Mouse (Mus musculus) spleen, adult 12 weeks (tissue): ENCODE results near the gene Erbb2.

Experiments
- DNase-seq: peaks from one replicate; pipeline ENCODE4 v3.0.0; 2022; ENCODE audit warnings: low spot score

Erbb2 gene

DNA sequence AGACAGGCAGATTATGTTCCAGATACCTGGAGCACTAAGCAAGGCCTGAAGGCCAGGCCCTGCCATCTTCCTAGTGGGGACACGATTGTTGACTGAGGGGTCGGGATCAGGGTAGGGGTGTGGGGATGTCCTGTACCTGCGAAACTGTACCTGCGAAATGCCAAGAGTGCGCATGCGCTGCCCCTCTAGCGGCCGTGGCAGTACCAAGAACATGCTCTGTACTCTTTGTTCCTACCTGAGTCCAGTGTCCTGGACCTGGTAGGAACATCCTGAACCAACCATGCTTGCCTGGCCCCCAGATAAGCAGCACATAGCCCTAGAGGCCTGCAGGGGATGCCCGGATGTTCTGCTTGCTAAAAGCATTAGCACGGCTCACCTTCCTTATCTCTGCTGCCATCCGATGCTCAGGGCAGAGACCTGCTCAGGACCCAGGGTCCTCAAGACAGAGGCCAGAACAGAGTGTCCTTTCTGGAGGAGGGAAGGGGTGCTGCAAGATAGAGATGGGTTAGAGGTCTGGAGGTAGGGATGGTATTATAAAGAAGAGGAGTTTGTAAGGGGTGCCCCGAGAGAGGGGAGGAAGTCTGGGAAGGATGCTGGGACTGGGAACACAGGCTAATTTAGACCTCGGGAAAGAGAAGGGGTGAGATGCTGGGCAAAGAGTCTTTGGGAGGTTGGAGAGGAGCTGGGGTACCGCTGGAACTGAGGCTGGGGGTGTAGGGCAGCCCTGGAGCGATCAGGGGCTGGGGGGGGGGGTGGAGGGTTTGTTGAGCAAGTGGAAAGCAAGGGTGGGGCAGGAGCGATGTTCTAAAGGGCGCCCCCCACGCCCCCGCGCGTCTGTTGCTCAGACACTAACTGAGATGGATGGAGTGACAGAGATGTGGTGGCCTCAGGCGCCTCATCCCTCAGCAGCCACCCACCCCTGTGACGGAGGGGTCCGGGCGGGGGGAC, 26.4 kb upstream of the Erbb2 start, which contains the start of gene Pnmt:
Gene Pnmt, plus strand, starts transcription at position 813 of the 948 bp plus-strand sequence.
- no peak for DNase-seq

DNA sequence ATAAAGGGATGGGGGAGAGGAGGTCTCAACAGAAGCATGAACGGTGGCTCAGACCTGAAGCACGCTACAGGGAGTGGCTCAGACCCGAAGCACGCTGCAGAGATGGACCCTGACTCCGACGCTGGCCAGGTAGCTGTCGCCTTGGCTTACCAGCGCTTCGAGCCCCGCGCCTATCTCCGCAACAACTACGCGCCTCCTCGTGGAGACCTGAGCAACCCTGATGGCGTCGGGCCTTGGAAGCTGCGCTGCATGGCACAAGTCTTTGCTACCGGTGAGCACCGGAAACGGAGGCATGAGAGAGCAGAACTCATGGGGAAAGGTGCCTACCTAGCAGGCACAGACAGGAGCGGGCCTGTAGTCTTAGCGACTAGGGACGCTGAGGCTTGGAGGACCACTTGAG, 25.7 kb upstream of the Erbb2 start:
- no peak for DNase-seq

DNA sequence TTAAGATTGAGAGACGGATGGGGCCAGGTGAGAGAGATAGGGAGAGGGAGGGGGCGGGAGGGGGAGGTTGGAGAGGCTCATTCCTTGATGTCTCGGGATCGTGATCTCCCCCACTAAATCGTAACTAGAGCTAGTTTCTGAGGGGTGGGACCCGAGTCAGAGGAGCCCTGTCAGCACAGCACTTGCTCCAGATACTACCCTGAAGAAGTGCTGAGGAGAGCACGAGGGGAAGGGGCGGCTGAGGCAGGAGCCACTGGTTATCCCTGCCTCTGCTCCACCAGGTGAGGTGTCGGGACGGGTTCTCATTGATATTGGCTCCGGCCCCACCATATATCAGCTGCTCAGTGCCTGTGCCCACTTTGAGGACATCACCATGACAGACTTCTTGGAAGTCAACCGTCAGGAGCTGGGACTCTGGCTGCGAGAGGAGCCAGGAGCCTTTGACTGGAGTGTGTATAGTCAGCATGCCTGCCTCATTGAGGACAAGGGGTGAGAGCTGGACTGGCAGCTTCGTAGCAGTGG, 25.2 kb upstream of the Erbb2 start:
- no peak for DNase-seq

DNA sequence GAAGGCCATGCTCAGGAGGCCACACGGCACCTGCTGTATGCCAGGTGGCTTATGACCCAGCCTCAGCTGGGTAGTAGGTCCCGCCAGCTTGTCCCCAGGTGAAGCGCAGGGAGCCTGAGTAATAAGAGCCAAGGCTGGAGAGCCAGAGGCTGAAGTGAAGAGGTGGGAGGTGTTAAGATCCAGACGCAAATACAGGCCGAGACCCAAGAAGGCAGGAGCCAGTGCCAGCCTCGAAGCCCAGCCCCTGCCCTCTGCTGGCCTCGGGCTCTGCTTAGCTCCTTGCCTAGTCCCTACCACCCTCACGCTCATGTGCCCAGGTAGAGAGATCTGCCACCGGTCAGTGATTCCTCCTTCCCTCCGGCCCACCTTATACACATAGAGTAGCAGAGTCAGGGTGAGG, 24.0 kb upstream of the Erbb2 start:
- no peak for DNase-seq

DNA sequence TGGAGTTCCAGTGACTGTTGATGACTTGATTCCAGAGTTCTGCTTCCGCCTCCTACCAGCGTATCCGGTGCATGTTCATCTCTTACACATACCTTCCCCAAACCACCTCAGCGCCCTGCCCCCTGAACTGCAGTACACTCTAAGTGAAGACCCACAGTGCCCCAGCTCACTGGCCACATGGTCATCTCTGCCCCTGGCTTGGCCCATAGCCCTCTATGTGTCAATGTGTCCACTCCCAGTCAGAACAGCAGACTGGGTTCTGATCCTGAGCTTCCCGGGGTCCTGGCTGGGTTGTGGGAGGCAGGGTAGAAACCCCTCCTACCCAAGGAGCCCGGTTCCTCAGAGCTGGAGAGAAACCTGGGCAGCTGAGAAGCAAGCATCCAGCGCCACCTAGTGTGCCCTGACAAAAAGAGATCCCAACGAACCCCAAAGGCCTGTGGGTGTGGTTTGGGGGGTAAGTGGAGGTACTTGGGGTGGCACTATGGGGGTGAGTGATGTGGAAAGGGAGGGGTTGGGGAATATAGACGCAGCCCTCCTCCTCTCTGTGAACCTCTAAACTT, 23.0 kb upstream of the Erbb2 start:
- DNase-seq: no peak

DNA sequence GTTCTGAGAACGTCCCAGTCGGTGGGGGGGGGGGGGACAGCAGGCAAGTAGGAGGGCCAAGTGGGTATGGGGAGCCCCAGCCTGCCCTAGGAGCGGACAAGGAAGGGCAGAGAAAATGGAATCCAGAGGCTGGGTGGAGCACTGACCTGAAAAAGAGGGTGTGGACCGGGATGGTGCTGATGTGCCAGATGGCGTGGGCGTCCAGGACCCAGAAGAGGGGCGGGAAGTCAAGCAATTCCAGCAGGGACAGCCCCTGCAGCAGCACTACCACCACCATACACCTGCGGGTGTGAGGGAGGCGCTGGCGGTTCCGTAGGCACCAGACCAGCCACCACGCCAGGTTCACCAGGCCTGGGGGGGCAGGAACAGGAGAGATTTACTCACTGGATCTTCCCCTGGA, 22.1 kb upstream of the Erbb2 start:
- DNase-seq: no peak

DNA sequence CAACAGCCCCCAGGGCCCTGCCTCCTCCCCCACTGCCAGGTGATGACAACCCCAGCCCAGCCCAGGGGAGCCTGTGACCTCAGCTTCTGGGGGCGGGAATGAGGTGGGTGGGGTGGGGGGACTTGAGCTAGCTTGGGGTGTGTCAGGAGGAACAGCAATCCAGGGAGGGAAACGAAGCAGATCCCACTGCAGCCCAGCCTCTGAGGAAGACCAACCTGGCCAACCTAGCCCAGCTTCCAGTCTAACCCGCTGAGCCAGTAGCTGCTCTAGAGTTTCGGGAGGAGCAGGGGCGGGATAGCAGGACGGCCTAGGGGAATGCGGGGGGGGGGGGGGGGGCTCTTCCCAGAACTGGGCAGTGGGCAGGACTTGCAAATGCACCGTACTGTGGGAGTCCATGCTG, 20.2 kb upstream of the Erbb2 start:
- DNase-seq: no peak

DNA sequence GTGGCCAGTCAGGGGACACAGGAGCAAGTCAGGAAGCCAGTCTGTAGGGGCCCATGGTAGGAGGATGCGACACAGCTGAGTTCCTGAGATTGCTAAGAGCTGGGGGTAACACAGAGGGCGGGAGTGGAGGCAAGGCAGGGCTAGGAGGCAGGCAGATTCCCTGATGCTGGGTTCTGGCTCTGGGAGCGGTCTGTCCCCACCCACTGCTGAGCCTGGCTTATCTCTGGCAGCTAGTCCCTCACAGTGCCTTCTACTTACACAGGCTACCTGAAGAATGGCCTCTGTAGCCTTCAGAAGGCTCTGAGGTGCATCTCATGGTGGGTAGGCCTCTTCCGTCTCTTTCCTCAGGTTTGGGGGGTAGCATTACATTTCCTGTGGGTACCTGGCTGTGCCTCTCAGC, 19.6 kb upstream of the Erbb2 start:
- DNase-seq: peak; percentile 51

DNA sequence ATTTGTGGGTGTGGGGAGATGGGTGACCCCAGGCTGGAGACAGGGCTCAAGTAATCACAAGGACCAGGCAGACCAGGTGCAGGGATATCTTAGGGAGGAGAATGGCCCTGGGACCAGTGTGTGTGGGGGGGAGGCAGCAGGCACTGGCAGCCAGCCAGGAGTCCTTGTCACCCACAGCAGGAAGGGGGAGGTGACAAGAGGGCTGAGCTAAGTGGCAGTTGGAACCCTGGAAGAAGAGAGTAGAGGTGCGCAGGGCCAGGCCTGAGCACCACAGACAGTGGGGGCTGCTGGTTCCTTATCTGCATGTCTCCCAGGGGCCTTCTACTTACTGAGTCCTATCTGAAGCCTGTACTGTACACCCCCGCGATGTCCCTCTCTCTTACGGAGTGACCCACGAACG, 19.0 kb upstream of the Erbb2 start:
- DNase-seq: peak; percentile 71

DNA sequence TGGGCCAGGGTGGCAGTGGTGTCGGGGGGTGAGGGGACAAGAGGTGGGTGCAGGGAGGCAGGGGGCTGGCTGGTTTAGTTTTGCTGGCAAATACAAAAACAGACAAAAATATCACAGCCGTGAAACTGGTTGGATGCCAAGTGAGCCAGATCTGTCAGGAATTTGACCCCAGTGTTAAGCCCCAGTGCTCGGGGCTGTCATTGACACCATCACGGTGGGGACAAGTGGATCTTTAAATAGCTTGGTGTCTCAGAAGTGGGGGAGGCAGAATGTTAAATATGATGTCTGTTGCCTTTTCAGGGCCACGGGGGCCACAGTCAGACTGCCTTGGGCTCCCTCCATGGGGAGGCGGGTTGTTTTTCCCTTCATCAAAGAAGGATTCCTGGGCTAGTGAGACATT, 18.0 kb upstream of the Erbb2 start:
- no peak for DNase-seq

DNA sequence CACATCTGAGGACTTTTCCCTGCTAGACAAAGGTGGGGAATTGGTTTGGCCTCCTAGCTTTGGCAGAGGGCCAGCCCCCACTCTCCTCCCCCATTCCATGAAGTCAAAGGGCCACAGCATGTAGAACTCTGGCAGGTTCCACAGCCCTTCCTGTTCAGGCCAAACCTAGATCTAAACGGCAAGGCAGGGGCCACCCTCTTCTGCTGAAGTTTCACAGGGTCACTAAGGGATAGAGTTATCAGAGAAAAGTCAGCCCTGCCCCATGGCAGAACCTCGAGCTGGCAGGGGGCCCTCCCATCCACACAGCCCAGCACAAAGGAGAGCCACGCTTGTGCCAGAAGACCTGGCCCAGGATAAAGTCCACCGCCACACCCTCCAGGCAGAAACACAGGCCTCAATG, 17.2 kb upstream of the Erbb2 start:
- no peak for DNase-seq

DNA sequence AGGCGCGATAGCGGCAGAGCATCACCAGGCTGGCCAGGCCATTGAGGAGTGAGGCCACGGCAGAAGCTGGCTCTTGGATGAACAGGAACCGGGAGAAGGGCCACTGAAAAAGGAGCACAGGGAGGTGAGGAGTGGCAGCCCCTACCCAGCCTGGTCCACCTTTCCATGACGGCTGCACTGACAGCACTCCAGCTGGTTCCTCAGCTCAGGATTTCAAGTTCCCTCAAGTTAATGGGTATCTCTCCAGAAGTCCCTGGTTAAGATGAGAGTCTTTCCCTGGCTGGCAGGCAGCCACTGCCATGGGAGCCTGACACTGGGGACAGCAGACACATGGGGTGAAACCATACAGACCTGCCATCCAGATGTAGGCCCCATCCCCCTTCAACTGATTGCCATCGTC, 14.3 kb upstream of the Erbb2 start:
- no peak for DNase-seq

DNA sequence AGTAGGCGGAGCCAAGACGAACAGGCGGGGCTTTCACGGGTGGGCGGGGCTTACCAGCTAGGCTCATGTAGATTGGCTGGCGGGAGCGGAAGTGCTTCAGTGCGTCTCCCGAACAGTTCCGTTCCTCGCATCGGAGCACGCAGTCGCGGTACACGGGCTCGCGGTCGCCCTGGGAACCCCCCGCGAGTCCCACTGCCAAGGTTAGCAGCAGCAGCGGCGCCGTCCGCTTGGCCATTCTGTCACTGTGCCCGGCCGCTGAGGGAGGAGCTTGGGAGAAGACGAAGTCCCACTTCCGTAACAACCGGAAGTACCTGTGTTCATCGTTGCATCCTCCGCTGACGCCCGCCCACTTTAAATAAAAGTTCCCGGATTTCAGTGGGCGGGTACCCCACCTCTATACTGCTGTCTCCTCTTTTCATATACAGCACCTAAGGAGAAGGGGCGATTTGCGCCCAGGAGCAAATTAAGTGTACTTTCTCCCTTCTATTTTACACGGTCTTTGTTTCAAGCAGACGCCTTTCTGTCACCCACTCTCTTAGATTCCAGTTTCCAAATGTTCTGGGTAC, 12.0 kb upstream of the Erbb2 start, which contains the start of gene Pgap3:
Gene Pgap3, minus strand, starts transcription at position 330 of the 566 bp plus-strand sequence.
- peak; percentile 83 for DNase-seq

DNA sequence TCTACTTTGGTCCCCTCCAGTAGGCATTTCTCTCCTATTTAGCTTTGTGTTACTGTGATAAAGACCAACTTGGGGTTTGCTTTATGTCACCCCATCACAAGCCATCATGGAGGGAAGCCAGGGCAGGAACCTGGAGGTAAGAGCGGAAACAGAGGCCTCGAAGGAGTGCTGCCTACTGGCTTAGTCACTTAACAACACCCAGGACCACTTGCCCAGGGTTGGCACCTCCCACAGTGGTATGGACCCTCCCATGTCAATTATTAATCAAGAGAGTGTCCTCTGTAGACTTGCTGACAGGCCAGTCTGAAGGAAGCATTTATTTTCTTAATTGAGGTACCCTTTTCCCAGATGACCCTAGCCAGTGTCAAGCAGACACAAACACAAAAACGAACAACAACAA, 11.5 kb upstream of the Erbb2 start:
- DNase-seq: no peak

DNA sequence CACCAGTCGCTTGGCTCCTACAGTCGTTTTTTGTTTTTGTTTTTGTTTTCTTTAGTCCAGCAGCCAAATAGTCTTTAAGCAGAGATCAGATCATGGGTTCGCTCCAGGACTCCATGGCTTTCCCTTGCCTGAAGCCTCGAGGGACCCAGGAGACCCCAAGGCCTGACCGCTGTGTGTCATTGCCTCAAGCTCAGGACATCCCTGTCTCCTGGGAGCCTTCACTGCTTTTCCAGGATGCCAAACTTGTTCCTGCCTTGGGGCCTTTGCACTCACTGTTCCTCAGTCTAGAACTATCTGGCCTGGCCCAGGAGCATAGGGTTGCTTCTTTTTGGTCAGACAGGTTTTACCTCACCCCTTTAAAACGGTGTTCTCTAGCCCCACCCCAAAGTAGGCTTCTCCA, 5.6 kb upstream of the Erbb2 start:
- no peak for DNase-seq

DNA sequence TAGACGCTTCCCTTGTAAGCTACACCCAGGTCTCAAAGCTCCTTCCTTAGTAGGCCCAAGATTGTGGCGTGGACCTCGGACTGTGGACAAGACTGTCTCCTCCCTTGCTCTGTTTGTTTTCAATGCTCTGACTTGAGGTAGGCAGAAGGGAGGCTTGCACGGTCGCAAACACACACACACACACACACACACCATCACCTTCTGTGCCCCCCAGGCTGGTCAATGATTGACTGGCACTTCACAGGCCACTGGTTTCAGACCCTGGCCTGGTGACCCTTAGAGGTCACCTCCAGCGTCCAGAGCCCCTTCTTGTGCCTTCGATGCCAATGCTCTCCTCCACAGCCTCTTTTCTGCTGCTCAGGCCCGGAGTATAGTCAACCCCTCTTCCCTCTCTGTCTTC, 3.4 kb upstream of the Erbb2 start:
- no peak for DNase-seq

DNA sequence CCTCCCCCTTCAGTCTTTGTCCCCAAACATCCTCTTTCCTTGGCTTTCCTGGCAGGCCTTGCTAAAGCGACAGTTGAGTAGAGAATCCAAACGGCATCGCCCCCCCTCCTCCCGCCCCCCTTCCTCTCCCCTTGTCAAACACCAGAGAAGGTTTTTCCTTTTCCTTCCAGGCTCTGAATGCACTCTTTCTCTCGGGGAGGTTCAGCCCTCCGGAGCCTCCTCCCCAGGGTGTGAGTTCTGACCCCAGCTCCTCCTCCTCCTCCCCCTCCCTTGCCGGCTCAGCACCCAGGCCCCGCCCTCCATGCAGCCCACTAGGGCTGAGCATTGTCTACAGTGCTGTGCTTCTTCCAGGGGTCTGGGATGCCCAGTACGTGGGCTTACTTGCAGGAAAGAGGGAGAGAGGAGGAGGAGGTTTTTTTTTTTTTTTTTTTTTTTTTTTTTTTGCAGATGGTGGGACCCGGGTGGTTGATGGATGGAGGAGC, 2.9 kb upstream of the Erbb2 start:
- DNase-seq: no peak

DNA sequence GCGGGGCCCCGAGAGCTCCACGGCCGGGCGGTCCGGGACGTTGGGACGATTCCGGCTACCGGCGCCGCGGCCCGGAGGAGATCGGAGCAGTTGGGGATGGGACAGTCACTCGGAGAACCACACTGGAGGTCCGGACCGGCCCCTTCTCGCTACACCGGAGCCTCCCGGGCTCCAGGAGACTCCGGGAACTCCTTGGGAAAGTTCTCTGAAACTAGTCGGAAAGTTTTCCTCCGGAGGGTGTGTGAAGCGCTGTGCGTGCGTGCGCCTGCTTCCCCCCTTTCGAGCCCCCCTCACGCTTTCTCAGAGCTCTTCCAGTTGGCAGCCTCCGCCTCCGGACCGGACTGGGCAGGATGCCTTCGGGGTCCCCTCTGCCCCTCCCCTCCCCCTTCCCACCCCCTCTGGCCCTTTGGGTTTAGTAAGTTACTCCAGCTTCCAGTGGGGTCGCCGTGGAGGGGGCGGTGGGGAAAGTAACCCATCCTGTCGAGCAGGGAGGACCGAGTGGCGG, 579 bp downstream of the Erbb2 start:
- no peak for DNase-seq

DNA sequence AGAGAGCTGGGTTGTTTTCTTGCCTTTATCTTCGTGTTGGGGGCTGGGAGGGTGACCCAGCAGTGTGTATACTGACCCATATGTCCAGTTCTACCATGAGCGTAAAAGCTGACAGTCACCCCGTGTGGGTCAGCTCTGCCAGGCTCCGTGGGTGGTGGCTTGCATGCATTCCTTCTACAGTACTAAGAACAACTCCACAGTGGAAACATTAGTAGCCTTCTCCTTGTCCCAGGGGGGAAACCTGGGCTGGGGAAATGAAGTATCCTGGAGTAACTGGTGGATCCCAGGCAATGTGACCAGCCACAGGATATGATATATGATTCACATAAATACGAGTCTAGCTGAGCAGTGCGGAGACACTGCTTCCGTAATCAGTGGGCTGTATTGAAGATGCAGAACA, 1.5 kb downstream of the Erbb2 start:
- DNase-seq: no peak

DNA sequence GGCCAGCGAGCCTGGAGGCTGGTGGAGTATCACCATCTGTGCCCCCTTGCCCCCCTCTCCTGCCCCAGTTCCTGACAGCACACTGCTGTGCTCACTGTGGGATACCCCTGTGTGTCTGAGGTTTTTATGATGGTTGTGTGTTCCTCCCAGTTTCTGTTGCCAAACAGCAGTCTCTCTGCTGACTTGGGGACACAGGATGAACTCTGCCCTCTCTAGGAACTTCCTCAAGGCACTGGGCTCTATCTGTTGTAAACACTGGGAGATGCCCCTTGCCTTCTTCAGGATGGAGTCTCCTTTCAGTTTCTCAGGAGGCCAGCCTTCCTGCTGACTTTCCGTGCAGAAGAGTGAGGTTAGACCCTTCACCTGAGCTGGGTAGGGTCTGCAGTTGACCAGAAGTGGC, 1.9 kb downstream of the Erbb2 start:
- DNase-seq: no peak

DNA sequence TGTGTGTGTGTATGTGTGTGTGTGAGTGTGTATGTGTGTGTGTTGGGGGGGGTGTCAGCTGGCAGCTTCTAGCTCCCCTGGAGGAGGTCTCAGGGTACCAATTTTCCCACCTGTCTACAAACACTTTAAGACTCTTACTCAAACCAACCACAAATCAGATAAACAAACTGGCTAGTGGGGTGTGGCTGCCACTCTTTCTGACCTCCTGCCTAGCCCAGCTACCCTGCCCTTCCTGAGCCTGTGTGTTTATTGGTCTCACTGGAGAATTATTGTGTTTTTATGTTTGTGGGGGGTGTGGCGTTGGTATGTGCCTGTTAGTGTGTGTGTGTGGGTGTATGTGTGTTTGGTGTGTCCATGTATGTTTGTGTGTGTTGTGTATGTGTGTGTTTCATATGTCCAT, 4.8 kb downstream of the Erbb2 start:
- DNase-seq: no peak

DNA sequence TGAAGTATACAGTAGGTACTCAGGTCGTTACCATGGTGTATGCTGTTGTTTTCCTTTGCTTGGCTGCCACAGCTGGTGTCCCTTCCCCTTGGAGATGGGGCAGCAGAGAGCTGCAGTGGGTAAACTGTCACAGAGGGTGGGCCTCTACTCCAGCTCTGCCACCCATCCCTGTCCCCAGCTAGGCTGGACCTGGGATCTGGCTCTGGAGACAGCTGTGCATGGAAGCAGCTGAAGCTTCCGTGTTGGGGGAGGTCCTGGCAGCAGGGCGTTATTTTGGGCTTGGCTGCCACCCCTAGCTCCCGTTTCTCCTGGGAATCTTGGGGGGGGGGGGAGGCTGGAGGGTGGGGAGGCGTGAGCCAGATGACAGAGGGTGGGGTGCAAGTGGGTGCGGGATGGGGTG, 6.0 kb downstream of the Erbb2 start:
- DNase-seq: no peak
